Mouse (Mus musculus) liver, embryonic 13.5 days (tissue): ENCODE results near the gene Spib. TPM values are rescaled to one million over a fixed set of nuclear protein-coding genes. Genes with fewer than 3 reads are reported as not detected.

Experiments
- ATAC-seq: fragments of 200-750 bp; cut with Nextera tagmentation; 2 replicates; pipeline ENCODE4 v1.8.0; 2017; ENCODE audit warnings: low read depth, mild to moderate bottlenecking, moderate number of reproducible peaks, moderate library complexity
- DNase-seq: peaks from one replicate; pipeline ENCODE4 v3.0.0; 2022
- H3K27ac ChIP-seq: fragments of 300-500 bp; sonication (generic); 2 replicates; pipeline ENCODE4 v1.5.1; 2015; ENCODE audit warnings: moderate library complexity, mild to moderate bottlenecking, inconsistent platforms
- H3K27me3 ChIP-seq: fragments of 300-500 bp; sonication (generic); 2 replicates; pipeline ENCODE4 v1.6.1; 2015; ENCODE audit warnings: mild to moderate bottlenecking, inconsistent platforms
- H3K36me3 ChIP-seq: fragments of 300-500 bp; sonication (generic); 2 replicates; pipeline ENCODE4 v1.6.1; 2015; ENCODE audit warnings: mild to moderate bottlenecking, inconsistent platforms
- H3K4me1 ChIP-seq: fragments of 300-500 bp; sonication (generic); replicated peaks from 2 replicates; pipeline ENCODE4 v1.6.1; 2015; ENCODE audit warnings: inconsistent platforms
- H3K4me2 ChIP-seq: fragments of 300-500 bp; sonication (generic); 2 replicates; pipeline ENCODE4 v1.6.1; 2015; ENCODE audit warnings: inconsistent platforms, mild to moderate bottlenecking, moderate library complexity
- H3K4me3 ChIP-seq: fragments of 300-500 bp; sonication (generic); replicated peaks from 2 replicates; pipeline ENCODE4 v1.5.1; 2015; ENCODE audit warnings: mild to moderate bottlenecking, inconsistent platforms
- H3K9ac ChIP-seq: fragments of 300-500 bp; sonication (generic); 2 replicates; pipeline ENCODE4 v1.6.1; 2015; ENCODE audit warnings: mild to moderate bottlenecking, inconsistent platforms
- H3K9me3 ChIP-seq: fragments of 300-500 bp; sonication (generic); replicated peaks from 2 replicates; pipeline ENCODE4 v1.6.1; 2016; ENCODE audit warnings: inconsistent platforms
- WGBS: fragments of 180-500 bp; shearing (Covaris S2); methylation state at CpG from one replicate; pipeline ENCODE4 v1.1.7; 2015; ENCODE audit not compliant: insufficient replicate concordance; 5-methylcytosine and 5-hydroxymethylcytosine counted together
- polyA plus RNA-seq: library from polyadenylated mRNA; unstranded; fragments of >200 nt; fragmentation: Nextera tagmentation; extraction: Ambion mirVana; gene quantifications from 2 replicates; pipeline ENCODE4 v1.2.1, GENCODE M21; 2015

Gene Spib
- polyA plus RNA-seq, 1 experiment from 2014 or later = 0.08 TPM

DNA sequence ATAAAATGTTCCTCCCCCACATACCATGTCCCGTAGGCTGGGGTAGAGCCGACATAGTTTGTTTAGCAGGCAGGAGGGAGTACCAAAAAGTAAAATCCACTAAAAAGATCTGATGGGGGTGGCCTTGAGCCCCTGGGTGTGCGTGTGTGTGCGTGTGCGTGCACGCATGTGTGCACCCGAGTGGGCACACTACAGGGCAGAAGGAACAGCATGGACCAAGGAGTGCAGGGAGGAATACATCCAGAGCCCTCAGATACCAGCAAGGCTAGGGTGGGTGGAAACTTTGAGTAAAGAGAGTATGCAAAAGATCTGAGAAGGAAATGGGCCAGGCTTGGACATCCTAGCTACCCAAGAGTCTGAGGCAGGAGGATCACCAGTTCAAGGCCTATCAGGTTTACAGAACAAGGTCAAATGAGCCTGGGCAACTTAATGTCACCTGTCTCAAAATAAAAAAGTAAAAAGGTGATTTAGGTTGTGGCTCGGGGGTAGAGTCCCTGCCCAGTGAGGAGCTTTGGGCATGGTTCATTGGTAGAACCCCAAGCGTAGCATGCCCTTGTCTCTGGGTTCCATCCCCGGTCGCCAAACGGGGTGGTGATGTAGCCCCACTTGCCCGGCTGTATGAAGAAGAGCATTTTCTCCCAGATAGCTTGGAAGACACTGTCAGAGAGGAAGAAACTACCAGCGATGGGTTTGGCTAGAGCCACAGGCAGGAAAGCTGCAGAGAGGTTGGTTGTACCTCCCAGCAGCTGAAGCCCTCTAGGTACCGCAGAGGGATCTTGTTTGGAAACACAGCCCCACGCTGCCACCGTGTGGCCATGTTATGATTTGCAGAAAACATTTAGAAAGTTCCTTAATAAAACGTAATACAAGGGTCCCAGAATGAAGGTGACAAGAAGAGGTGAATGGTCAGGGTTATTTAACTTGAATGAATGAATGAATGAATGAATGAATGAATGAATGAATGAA is 28.8 kb upstream of the Spib start:
- no peak overlapping the region for H3K9ac ChIP-seq
- no peaks in the 10 kb centered on the region for H3K36me3 ChIP-seq
- H3K4me1 ChIP-seq = no peaks in the 10 kb centered on the region
- 50% methylated on average over 18 of the region's 18 CpGs for WGBS
- no peak overlapping the region for H3K27ac ChIP-seq
- no peak overlapping the region for H3K4me3 ChIP-seq
- peak; percentile 57 for DNase-seq
- H3K27me3 ChIP-seq = 0 out of 2 replicates have a peak, but pooled peaks cover 3% of the 10 kb centered on the region
- H3K4me2 ChIP-seq = no peak overlapping the region
- H3K9me3 ChIP-seq = no peaks in the 10 kb centered on the region
- ATAC-seq = peak; percentile 31; the same call in 1 of the 2 replicates

DNA sequence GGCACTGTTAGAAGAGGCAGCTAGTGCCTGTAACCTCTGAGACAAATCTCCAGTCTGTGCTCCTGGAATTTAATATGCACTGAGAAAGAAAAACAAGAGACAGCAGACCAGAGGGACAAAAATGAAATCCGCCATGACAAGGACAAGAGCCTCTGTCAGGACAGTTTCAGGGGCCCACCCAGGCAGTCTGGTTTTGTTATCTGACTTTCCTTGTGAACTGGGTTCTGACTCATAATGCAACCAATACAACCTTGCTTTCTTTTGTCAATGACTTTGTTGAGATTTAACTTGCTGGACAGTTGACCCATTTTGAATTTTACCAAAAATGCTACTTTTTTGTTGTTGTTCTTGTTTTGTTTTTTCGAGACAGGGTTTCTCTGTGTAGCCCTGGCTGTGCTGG is 25.8 kb upstream of the Spib start:
- ATAC-seq = no peak
- peaks cover 12% of the 10 kb centered on the region for H3K4me1 ChIP-seq
- WGBS = 48% methylated on average over 2 of the region's 2 CpGs
- no peak overlapping the region for H3K4me2 ChIP-seq
- DNase-seq = no peak
- no peak overlapping the region for H3K4me3 ChIP-seq
- peaks cover under 1% of the 10 kb centered on the region for H3K36me3 ChIP-seq
- no peaks in the 10 kb centered on the region for H3K9me3 ChIP-seq
- H3K9ac ChIP-seq = no peak overlapping the region
- H3K27ac ChIP-seq = no peak overlapping the region
- no peaks in the 10 kb centered on the region for H3K27me3 ChIP-seq

DNA sequence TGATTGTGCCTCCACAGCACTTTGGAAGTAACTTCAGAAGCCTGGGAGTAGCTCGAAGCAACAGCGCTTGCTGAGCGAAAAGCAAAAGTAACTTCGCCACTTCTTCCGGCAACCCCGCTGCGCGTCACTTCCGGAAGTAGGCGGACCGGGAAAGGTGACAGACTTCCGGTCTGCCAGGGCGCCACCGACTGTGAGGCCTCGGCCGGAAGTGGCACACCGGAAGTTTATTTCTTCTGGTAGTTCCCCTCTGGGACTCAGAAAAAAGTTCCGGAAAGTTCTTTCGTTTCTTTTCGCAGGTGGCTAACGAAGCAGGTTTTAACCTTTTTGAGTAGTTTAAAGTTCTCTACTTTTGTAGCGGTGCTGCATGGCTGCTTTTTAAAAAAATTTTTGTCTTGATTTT is 22.0 kb upstream of the Spib start, which contains the start of gene Nr1h2:
Gene Nr1h2 (minus strand): TSS at position 126 of the 400 bp plus-strand sequence.
- peak; percentile 76 for ATAC-seq
- WGBS = under 1% methylated on average over 22 of the region's 22 CpGs
- DNase-seq = peak; percentile 93

DNA sequence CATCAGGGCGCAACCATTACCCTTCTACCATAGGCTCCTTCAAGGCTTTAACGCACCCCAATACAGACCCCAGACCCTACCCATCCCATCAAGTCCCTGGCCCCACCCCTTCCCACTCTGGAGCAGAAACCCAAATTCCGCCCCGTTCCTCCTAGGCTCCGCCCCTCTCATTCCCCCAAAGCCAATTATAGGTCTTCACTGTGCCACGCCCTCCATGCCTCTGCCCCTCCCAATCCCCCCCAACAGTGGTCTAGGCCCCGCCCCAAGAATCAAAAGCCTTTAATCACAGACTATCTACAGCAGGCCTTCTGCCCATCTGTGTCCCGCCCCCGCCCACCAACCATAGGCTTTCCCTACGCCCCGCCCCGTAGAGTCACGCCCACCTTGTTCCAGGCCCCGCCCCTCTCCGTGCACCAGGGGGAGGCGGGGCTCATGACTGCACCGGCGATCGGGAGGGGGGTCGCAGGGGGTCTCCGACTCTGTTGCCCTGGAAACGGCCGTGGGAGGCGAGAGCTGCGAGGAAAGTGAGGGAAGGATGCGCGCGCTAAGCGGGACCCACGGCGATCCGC is 21.4 kb upstream of the Spib start:
- H3K9me3 ChIP-seq = no peaks in the 10 kb centered on the region
- peak overlapping the region; percentile 99 for H3K4me3 ChIP-seq
- peaks cover 16% of the 10 kb centered on the region for H3K4me1 ChIP-seq
- H3K4me2 ChIP-seq = peak overlapping the region; percentile 82
- H3K27me3 ChIP-seq = no peaks in the 10 kb centered on the region
- H3K9ac ChIP-seq = peak overlapping the region; percentile 87
- H3K27ac ChIP-seq = peak overlapping the region; percentile 98
- peak; percentile 74 for DNase-seq
- WGBS = 1% methylated on average over 31 of the region's 32 CpGs
- H3K36me3 ChIP-seq = peaks cover 34% of the 10 kb centered on the region
- peak; percentile 47 for ATAC-seq

More for the DNA sequence above, 22.0 kb upstream of the Spib start, which contains the start of gene Nr1h2:
- Histone ChIP-seq H3K4me2 (peak within 1 kb of the TSS; percentile 82), H3K27me3 (no peaks in the 10 kb centered on the region), H3K36me3 (peaks cover 34% of the 10 kb centered on the region), H3K4me3 (peak within 1 kb of the TSS; percentile 99), H3K4me1 (peaks cover 16% of the 10 kb centered on the region), H3K27ac (peak within 1 kb of the TSS; percentile 98), H3K9ac (peak within 1 kb of the TSS; percentile 87), H3K9me3 (no peaks in the 10 kb centered on the region)

DNA sequence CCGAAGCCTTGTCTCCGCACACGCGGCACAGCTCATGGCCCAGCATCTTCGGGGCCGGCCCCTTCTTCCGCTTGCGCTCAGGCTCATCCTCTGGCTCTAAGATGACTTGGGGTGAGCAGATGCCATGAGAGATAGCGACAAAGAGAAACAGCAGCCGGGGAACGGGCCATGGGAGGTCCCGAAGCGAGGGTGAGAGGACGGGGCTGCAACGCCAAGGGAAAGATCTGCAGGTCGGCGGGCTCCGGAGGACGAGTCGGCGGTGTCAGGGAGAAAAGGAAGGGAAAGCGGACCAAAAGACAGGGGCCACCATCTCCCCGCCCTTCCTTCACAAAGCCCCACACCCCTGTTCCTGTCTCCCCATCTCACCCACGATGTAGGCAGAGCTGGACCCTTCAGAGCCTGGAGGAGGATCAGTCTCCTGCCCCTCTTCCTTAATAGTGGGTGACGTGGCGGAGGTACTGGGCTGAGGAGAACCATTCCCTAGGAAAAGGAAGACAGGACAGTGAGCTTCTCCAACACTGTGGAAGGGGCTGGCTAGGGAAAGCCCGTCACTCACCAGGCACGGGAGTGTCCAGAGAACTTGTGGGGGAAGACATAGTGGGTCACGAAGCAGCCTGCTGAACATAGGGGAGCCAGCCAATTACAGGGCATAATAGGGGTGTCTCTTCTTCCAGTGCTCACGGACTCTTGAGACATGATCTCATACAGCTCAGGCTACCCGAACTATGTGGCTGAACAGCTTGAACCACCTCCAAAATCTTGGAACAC is 20.5 kb upstream of the Spib start:
- H3K27me3 ChIP-seq = no peaks in the 10 kb centered on the region
- peaks cover 34% of the 10 kb centered on the region for H3K36me3 ChIP-seq
- peaks cover 25% of the 10 kb centered on the region for H3K4me1 ChIP-seq
- no peaks in the 10 kb centered on the region for H3K9me3 ChIP-seq
- peak overlapping the region; percentile 99 for H3K4me3 ChIP-seq
- H3K27ac ChIP-seq = peak overlapping the region; percentile 98
- ATAC-seq (no peak), DNase-seq (no peak)
- 86% methylated on average over 31 of the region's 31 CpGs for WGBS
- H3K9ac ChIP-seq = no peak overlapping the region
- peak overlapping the region; percentile 82 for H3K4me2 ChIP-seq

DNA sequence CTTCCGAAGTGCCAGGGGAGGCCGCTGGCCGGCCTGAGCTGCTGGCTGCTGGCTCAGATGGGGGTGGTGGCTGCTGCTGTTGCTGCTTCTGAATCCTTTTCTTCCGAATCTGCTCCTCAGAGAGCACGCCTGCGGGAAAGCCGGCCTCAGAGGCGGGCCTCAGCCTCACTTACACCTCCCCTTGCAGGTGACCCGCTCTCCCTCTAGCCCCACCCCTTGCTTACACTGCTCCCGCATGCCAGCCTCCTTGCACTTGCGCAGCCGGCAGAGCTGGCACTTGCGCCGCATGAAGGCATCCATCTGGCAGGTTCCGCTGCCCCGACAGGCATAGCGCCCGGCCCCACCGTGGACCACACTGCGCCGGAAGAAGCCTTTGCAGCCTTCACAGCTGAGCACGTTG is 19.9 kb upstream of the Spib start:
- Histone ChIP-seq H3K4me2 (no peak overlapping the region), H3K36me3 (peaks cover 35% of the 10 kb centered on the region), H3K4me3 (no peak overlapping the region), H3K27me3 (no peaks in the 10 kb centered on the region), H3K9me3 (no peaks in the 10 kb centered on the region), H3K4me1 (peaks cover 30% of the 10 kb centered on the region), H3K27ac (no peak overlapping the region), H3K9ac (no peak overlapping the region)
- no peak for ATAC-seq
- WGBS = 88% methylated on average over 22 of the region's 22 CpGs
- DNase-seq = no peak

DNA sequence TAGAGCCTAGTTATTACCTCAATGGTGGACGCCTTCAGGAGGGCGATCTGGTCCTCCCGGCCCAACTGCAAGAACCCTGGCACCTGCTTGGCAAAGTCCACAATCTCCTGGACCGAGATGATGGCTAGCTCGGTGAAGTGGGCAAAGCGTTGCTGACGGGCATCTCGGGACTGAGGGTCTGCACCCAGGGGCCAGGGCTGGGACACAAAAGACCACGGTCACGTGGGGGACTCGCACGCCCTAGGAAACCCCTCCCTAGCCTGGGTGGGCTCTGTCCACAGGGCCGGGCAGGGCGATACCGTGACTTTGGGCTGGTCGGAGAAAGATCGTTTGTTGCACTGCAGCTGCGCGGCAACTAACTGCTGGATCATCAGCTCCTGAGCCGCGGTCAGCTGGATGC is 19.4 kb upstream of the Spib start:
- no peaks in the 10 kb centered on the region for H3K27me3 ChIP-seq
- no peaks in the 10 kb centered on the region for H3K9me3 ChIP-seq
- no peak overlapping the region for H3K4me3 ChIP-seq
- WGBS = 91% methylated on average over 21 of the region's 21 CpGs
- peaks cover 33% of the 10 kb centered on the region for H3K4me1 ChIP-seq
- no peak overlapping the region for H3K9ac ChIP-seq
- no peak for ATAC-seq
- peaks cover 39% of the 10 kb centered on the region for H3K36me3 ChIP-seq
- H3K4me2 ChIP-seq = no peak overlapping the region
- no peak overlapping the region for H3K27ac ChIP-seq
- no peak for DNase-seq

DNA sequence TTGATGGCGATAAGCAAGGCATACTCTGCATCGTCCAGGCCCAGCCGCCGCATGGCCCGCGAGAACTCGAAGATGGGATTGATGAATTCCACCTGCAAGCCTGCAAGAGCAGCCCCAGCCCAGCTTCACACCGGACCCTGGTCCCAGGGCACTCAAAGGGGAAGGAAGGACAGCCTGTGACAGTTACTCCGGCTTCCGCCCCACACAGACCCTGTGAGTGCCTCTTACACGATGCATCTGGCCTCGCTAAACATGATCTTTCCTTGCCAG is 18.5 kb upstream of the Spib start:
- Histone ChIP-seq H3K4me3 (no peak overlapping the region), H3K27me3 (no peaks in the 10 kb centered on the region), H3K9me3 (no peaks in the 10 kb centered on the region), H3K9ac (no peak overlapping the region), H3K36me3 (peaks cover 47% of the 10 kb centered on the region), H3K4me1 (peaks cover 33% of the 10 kb centered on the region), H3K27ac (no peak overlapping the region), H3K4me2 (no peak overlapping the region)
- ATAC-seq (no peak), DNase-seq (no peak)
- 87% methylated on average over 12 of the region's 12 CpGs for WGBS

DNA sequence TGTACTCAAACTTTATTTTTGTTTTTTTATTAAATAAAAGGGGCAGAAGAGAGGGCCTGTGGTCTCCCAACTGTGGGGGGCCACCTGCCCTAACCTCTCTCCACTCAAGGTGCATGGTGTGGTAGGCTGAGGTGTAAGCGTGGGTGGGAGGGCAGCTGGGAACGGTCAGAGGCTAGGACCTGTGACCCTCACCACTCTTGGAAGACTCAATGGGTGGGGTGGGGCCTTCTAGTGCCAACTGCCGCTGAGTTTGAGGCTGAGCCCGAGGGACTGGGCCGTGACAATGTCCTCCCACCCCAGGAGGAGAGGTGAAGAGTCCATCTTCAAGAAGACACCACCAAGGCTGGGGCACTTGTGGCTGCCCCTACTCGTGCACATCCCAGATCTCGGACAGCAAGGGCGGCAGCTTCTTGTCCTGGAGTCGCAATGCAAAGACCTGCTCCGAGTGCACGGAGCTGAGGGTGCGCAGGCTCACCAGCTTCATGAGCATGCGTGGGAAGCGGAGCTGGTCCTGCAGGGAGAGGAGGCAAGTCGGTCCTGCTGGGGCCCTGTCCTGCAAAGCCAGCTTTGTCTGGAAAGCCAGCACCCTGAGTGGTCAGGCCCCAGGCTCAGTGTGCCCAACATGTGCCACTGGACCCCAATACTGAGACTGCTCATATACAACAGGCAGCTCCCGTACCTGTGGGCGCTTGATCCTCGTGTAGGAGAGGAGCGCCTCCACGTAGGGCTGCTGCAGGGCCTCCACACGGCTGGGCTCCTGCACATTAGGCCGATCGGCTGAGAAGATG is 17.9 kb upstream of the Spib start:
- ATAC-seq = no peak
- no peak overlapping the region for H3K9ac ChIP-seq
- peaks cover 52% of the 10 kb centered on the region for H3K36me3 ChIP-seq
- no peaks in the 10 kb centered on the region for H3K9me3 ChIP-seq
- no peaks in the 10 kb centered on the region for H3K27me3 ChIP-seq
- H3K4me2 ChIP-seq = no peak overlapping the region
- 89% methylated on average over 23 of the region's 23 CpGs for WGBS
- H3K4me1 ChIP-seq = peaks cover 33% of the 10 kb centered on the region
- H3K27ac ChIP-seq = no peak overlapping the region
- DNase-seq = no peak
- no peak overlapping the region for H3K4me3 ChIP-seq

DNA sequence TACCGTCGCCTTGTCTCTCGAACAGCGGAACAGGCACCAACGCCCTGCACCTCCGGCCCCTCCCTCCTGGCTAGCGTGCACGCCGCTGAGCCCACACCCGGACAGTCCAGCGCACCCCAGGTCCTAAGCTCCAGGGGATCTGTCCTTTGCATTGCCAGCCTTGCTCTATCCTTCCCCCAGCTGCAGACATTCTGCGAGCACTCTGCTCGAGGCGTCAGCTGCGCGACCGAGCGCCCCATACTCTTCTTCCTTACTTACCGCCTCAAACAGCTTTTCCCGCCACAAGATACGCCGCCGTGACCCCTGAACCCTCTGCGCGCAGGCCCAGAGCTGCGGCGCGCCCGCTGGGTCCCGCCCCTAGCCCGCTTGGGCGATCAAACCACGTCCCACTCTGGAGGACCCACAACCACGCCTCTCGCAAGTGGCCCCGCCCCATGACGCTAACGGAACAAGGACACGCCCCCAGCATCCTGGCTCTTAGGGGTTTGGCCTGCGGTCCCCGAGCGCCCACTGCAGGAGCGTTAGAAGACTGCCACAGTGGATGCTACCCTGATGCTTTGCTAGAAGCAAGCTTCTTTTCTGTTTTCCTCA is 16.7 kb upstream of the Spib start, which contains the start of gene Pold1:
Gene Pold1 (minus strand): TSS at position 353 of the 591 bp plus-strand sequence.
- Histone ChIP-seq H3K9ac (peak within 1 kb of the TSS; percentile 83), H3K27me3 (no peaks in the 10 kb centered on the region), H3K9me3 (no peaks in the 10 kb centered on the region), H3K4me2 (peak within 1 kb of the TSS; percentile 92), H3K4me3 (peak within 1 kb of the TSS; percentile 66), H3K36me3 (peaks cover 62% of the 10 kb centered on the region), H3K27ac (peak within 1 kb of the TSS; percentile 85), H3K4me1 (peaks cover 30% of the 10 kb centered on the region)
- ATAC-seq (peak; percentile 94), DNase-seq (peak; percentile 100)
- WGBS = under 1% methylated on average over 43 of the region's 43 CpGs
